Mouse (Mus musculus) liver, embryonic 14.5 days (tissue): ENCODE measurements at regions not wholly inside any gene's neighbourhood (a gene's known extent, or its start where the extent isn't known, plus 50 kb on each side); places are given as distances from the start of the nearest gene placed in this dataset.

Experiments used
- CTCF ChIP-seq: IDR thresholded peaks from 2 replicates; pipeline ENCODE4 v1.5.1; 2016; ENCODE audit warnings: antibody characterized with exemption, low read depth, control low read depth
- EP300 ChIP-seq: IDR thresholded peaks from 2 replicates; pipeline ENCODE4 v1.6.1; 2016; ENCODE audit warnings: antibody characterized with exemption, low read depth

DNA sequence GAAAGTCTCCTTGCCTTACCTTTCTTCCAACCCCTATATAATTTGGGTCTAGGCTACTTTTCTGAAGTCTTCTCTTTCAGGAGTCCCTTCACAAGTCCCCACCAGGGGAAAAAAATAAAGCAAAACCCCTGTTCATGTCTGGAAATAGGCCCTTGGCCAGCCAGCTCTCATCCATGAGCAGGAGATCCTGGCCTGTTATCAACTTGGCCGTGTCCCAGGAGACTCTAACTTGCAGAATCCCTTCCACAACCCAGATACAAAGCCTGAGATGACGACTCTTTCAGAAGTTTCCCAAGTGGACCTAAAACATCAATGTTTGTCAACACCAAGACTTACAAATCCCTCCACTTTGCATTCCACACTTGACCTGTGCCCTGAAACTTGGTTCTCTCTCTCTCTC is 64.6 kb upstream of the Ankrd55 start:
- TF ChIP-seq CTCF = no peak
- no peak for TF ChIP-seq EP300
